Mouse (Mus musculus) liver (tissue): ENCODE measurements around the gene Xpr1.

Experiments
- DNase-seq: peaks from one replicate; pipeline ENCODE4 v3.0.0-alpha.2; 2020; ENCODE audit warnings: mixed read lengths

The Xpr1 gene

GRCm38 (mm10) chr1:155416701-155417677 lies at the start of gene Xpr1:
Xpr1 (minus strand) TSS chr1:155417415.
- peak; percentile 99 for DNase-seq

GRCm38 (mm10) chr1:155463442-155463841 lies 46.2 kb upstream of the Xpr1 start:
- no peak for DNase-seq

- DNase-seq, result no peak
Observed at GRCm38 (mm10) chr1:155462582-155462981, 45.4 kb upstream of the Xpr1 start.

- no peak for DNase-seq
Observed at GRCm38 (mm10) chr1:155457532-155457931, 40.3 kb upstream of the Xpr1 start.

GRCm38 (mm10) chr1:155453180-155453579 lies 36.0 kb upstream of the Xpr1 start:
- no peak for DNase-seq

- no peak for DNase-seq
Observed at GRCm38 (mm10) chr1:155448932-155449331, 31.7 kb upstream of the Xpr1 start.

GRCm38 (mm10) chr1:155447277-155447676 lies 30.1 kb upstream of the Xpr1 start:
- DNase-seq, result no peak

- no peak for DNase-seq
Observed at GRCm38 (mm10) chr1:155443115-155443514, 25.9 kb upstream of the Xpr1 start.

- DNase-seq, result no peak
Observed at GRCm38 (mm10) chr1:155442521-155443001, 25.3 kb upstream of the Xpr1 start.

GRCm38 (mm10) chr1:155439551-155439950 lies 22.3 kb upstream of the Xpr1 start:
- DNase-seq, result no peak

- DNase-seq, result no peak
Observed at GRCm38 (mm10) chr1:155438525-155438924, 21.3 kb upstream of the Xpr1 start.

- no peak for DNase-seq
Observed at GRCm38 (mm10) chr1:155429304-155429703, 12.1 kb upstream of the Xpr1 start.

GRCm38 (mm10) chr1:155427126-155427865 lies 10.1 kb upstream of the Xpr1 start:
- DNase-seq, result no peak

- DNase-seq, result peak; percentile 18
Observed at GRCm38 (mm10) chr1:155425743-155426315, 8.6 kb upstream of the Xpr1 start.

- no peak for DNase-seq
Observed at GRCm38 (mm10) chr1:155425285-155425684, 8.1 kb upstream of the Xpr1 start.

- DNase-seq, result no peak
Observed at GRCm38 (mm10) chr1:155423801-155424200, 6.6 kb upstream of the Xpr1 start.

- DNase-seq, result no peak
Observed at GRCm38 (mm10) chr1:155422022-155422421, 4.8 kb upstream of the Xpr1 start.

- no peak for DNase-seq
Observed at GRCm38 (mm10) chr1:155416147-155416700, 991 bp downstream of the Xpr1 start.

- no peak for DNase-seq
Observed at GRCm38 (mm10) chr1:155415421-155415820, 1.8 kb downstream of the Xpr1 start.

GRCm38 (mm10) chr1:155412705-155413104 lies 4.5 kb downstream of the Xpr1 start:
- no peak for DNase-seq

GRCm38 (mm10) chr1:155408577-155408966 lies 8.6 kb downstream of the Xpr1 start:
- no peak for DNase-seq

- DNase-seq, result peak; percentile 49
Observed at GRCm38 (mm10) chr1:155407697-155408576, 9.3 kb downstream of the Xpr1 start.
